ENCODE assay signal across 9 mouse cellular contexts in the genomic region with DNA sequence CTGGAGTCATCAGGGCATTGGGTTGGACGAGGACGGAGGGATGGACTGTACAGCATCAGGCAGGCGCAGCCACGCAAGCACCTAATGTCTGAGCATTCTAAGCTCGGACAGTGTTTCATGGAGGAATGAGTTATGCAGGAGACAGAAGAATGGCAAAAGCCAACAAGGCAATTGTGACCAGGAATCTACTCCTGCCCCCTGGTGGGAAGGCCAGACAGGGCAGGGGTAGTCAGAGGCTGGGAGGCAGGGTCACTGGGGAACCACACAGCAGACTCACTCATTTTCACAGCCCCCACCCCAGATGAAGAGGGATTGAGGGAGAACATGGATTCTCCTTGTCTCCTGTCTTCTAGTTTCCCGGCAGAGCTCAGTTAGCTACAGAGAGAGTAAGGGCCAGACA. TPM values are rescaled to one million over a fixed set of nuclear protein-coding genes. Genes with fewer than 3 reads are reported as not detected.
DNase-seq lines count a peak whose midpoint lies in the region; ATAC-seq lines count a peak whose summit lies in the region.
"Had no signal": no experiment of that assay in that cellular context is flagged by ENCODE, and none has a peak within 500 bp of the region (broad histone marks: within the 10 kb centered on the region; RNA-seq: fewer than 3 reads in every experiment).

No protein-coding gene starts in this region.

- H3K27ac ChIP-seq in hindbrain, embryonic 10.5 days: peak overlapping the region; percentile 4
- no peak overlapping the region for H3K27ac ChIP-seq in hindbrain, embryonic 13.5 days
- H3K27ac ChIP-seq in kidney, embryonic 15.5 days: peak overlapping the region; percentile 70
- H3K27ac ChIP-seq: limb, embryonic 13.5 days had no signal

- H3K27me3 ChIP-seq in hindbrain, embryonic 10.5 days (ENCODE audit: insufficient read depth, poor library complexity, severe bottlenecking): no peaks in the 10 kb centered on the region
- no peaks in the 10 kb centered on the region for H3K27me3 ChIP-seq in hindbrain, embryonic 13.5 days
- H3K27me3 ChIP-seq in kidney, embryonic 15.5 days: no peaks in the 10 kb centered on the region
- H3K27me3 ChIP-seq: limb, embryonic 13.5 days had no signal

- H3K4me3 ChIP-seq in hindbrain, embryonic 10.5 days: no peak overlapping the region
- no peak overlapping the region for H3K4me3 ChIP-seq in hindbrain, embryonic 13.5 days
- no peak overlapping the region for H3K4me3 ChIP-seq in kidney, embryonic 15.5 days (replicated peaks)
- H3K4me3 ChIP-seq: limb, embryonic 13.5 days had no signal

- peak; percentile 34 for DNase-seq in hindbrain, embryonic 10.5 days (ENCODE audit: low spot score)
- DNase-seq in NIH3T3 (ENCODE audit: low read depth): peak; percentile 50
- DNase-seq in spleen, adult 12 weeks (ENCODE audit: low spot score): peak; percentile 45
- no peak for DNase-seq in cerebellum, adult 11 months
- no peak for DNase-seq in cerebellum, adult 9-11 months
- no peak for DNase-seq in right cerebral cortex, postnatal 25 days

- 74% methylated on average over 6 of the region's 6 CpGs for WGBS in hindbrain, embryonic 10.5 days
- WGBS in hindbrain, embryonic 13.5 days: 75% methylated on average over 6 of the region's 6 CpGs
- WGBS in kidney, embryonic 15.5 days: 65% methylated on average over 6 of the region's 6 CpGs

- peaks cover 36% of the 10 kb centered on the region for H3K4me1 ChIP-seq in hindbrain, embryonic 10.5 days (replicated peaks)
- H3K4me1 ChIP-seq in hindbrain, embryonic 13.5 days (replicated peaks): peaks cover 10% of the 10 kb centered on the region
- H3K4me1 ChIP-seq in kidney, embryonic 15.5 days: peaks cover 45% of the 10 kb centered on the region

- no peak for ATAC-seq in hindbrain, embryonic 13.5 days (ENCODE audit: low FRiP score)
- ATAC-seq in kidney, embryonic 15.5 days (replicated peaks; ENCODE audit: low FRiP score): no peak

- no peaks in the 10 kb centered on the region for H3K9me3 ChIP-seq in hindbrain, embryonic 10.5 days
- no peaks in the 10 kb centered on the region for H3K9me3 ChIP-seq in hindbrain, embryonic 13.5 days
- H3K9me3 ChIP-seq in kidney, embryonic 15.5 days (replicated peaks): no peaks in the 10 kb centered on the region
- H3K9me3 ChIP-seq: limb, embryonic 13.5 days had no signal

- no peak overlapping the region for H3K9ac ChIP-seq in hindbrain, embryonic 13.5 days
- no peak overlapping the region for H3K9ac ChIP-seq in kidney, embryonic 15.5 days
- H3K9ac ChIP-seq: limb, embryonic 13.5 days had no signal

- no peaks in the 10 kb centered on the region for H3K36me3 ChIP-seq in hindbrain, embryonic 10.5 days
- no peaks in the 10 kb centered on the region for H3K36me3 ChIP-seq in hindbrain, embryonic 13.5 days
- no peaks in the 10 kb centered on the region for H3K36me3 ChIP-seq in kidney, embryonic 15.5 days
- H3K36me3 ChIP-seq: limb, embryonic 13.5 days had no signal

- no peak overlapping the region for H3K4me2 ChIP-seq in hindbrain, embryonic 13.5 days
- no peak overlapping the region for H3K4me2 ChIP-seq in kidney, embryonic 15.5 days
- H3K4me2 ChIP-seq: limb, embryonic 13.5 days had no signal

RNA-seq across cellular contexts. Expression of gene Map3k14, which starts 4.7 kb away (rescaled TPM):
- 3.9 and 4.2 TPM in 2 replicates for polyA plus RNA-seq in hindbrain, embryonic 10.5 days (2016; fragmentation: Nextera tagmentation; extraction: Ambion mirVana)
- 3.2 and 3.4 TPM in 2 replicates for polyA plus RNA-seq in hindbrain, embryonic 13.5 days (2015; fragmentation: Nextera tagmentation; extraction: Ambion mirVana)
- 4.3 and 4.9 TPM in 2 replicates for polyA plus RNA-seq in kidney, embryonic 15.5 days (2015; fragmentation: Nextera tagmentation; extraction: Ambion mirVana)

RNA-seq across cellular contexts. Expression of gene Spata32, which starts 53.7 kb away (rescaled TPM):
- not detected in 2 replicates for polyA plus RNA-seq in hindbrain, embryonic 10.5 days (2016; fragmentation: Nextera tagmentation; extraction: Ambion mirVana)
- polyA plus RNA-seq in hindbrain, embryonic 13.5 days (2015; fragmentation: Nextera tagmentation; extraction: Ambion mirVana): 0.40 and 0.58 TPM in 2 replicates
- not detected in 2 replicates for polyA plus RNA-seq in kidney, embryonic 15.5 days (2015; fragmentation: Nextera tagmentation; extraction: Ambion mirVana)
- polyA plus RNA-seq: limb, embryonic 13.5 days had no signal

Comparison
In these comparisons a context has a peak if more than half of its experiments do, and no peak if none do; other contexts are left out.
1. DNase-seq: peak in hindbrain, embryonic 10.5 days (single experiment), NIH3T3 (single experiment) and spleen, adult 12 weeks (single experiment); none in cerebellum, adult 11 months (single experiment), cerebellum, adult 9-11 months (single experiment) and right cerebral cortex, postnatal 25 days (single experiment).